Mouse (Mus musculus): ENCODE results near the gene Mfng.

GRCm38 (mm10) chr15:78754144-78754543 lies 19.1 kb downstream of the Mfng start:
- TF ChIP-seq HCFC1 (IDR thresholded peaks at IDR 0.05; ENCODE audit: borderline replicate concordance, insufficient read depth, low read length), result no peak
- TF ChIP-seq ZC3H11A (IDR thresholded peaks at IDR 0.05; ENCODE audit: borderline replicate concordance, low read depth, low read length), result no peak

All from ES-E14 (cell line).